20 mouse cellular contexts compared by ENCODE assay signal in the genomic region with DNA sequence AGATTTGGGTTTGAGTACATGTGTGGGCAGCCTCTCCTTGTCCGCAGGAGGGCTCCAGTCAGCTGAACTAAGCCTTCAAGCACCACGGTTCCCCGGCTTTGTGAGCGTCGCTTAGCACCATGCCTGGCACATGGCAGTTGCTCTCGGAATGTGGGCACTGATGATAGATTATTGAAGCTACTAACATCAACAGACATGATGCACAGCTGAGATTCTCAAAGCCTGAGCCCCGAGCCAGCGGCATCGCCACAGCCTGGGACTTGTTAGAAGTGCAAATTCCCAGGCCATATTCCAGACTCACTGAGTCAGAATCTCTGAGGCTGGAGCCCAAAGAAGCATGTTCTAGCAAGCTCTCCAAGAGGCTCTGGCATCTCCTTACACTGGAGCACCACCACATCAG.
A peak's percentile ranks its signal among the peaks of the same experiment; 100 is the strongest.
DNase-seq lines count a peak whose midpoint lies in the region; ATAC-seq lines count a peak whose summit lies in the region.
"Had no signal": no experiment of that assay in that cellular context is flagged by ENCODE, and none has a peak within 500 bp of the region (broad histone marks: within the 10 kb centered on the region; RNA-seq: fewer than 3 reads in every experiment).

No protein-coding gene starts in this region.

- intact Hi-C loops in left cerebral cortex, postnatal 14 days (cut with DNase I): no loop called here
- intact Hi-C loops in left cerebral cortex, postnatal 4 days (cut with DNase I): no loop called here

- H3K36me3 ChIP-seq in forebrain, embryonic 10.5 days (replicated peaks): no peaks in the 10 kb centered on the region
- H3K36me3 ChIP-seq in forebrain, embryonic 16.5 days (ENCODE audit: control insufficient read depth, insufficient read depth): no peaks in the 10 kb centered on the region
- H3K36me3 ChIP-seq in midbrain, embryonic 14.5 days (ENCODE audit: control insufficient read depth, insufficient read depth, low read length): no peaks in the 10 kb centered on the region
- H3K36me3 ChIP-seq: embryonic facial prominence, embryonic 13.5 days; heart, embryonic 15.5 days; liver, embryonic 12.5 days; neural tube, embryonic 13.5 days had no signal

- H3K4me3 ChIP-seq in forebrain, embryonic 10.5 days: no peak overlapping the region
- H3K4me3 ChIP-seq in forebrain, embryonic 16.5 days (replicated peaks; ENCODE audit: low read length): no peak overlapping the region
- no peak overlapping the region for H3K4me3 ChIP-seq in midbrain, embryonic 14.5 days (replicated peaks; ENCODE audit: low read depth, low read length)
- H3K4me3 ChIP-seq: embryonic facial prominence, embryonic 13.5 days; heart, adult 2 months; heart, embryonic 15.5 days; liver, embryonic 12.5 days; neural tube, embryonic 13.5 days had no signal

- peak overlapping the region; percentile 72; the same call in 1 of the 2 replicates for H3K27ac ChIP-seq in forebrain, embryonic 10.5 days
- H3K27ac ChIP-seq in forebrain, embryonic 16.5 days (ENCODE audit: low read length): no peak overlapping the region; the same call in 1 of the 2 replicates
- H3K27ac ChIP-seq in midbrain, embryonic 14.5 days (replicated peaks; ENCODE audit: low read depth, low read length): peak overlapping the region; percentile 82
- H3K27ac ChIP-seq: embryonic facial prominence, embryonic 13.5 days; heart, adult 2 months; heart, embryonic 15.5 days; kidney, postnatal 0 days; liver, embryonic 12.5 days; macrophage had no signal

- no peaks in the 10 kb centered on the region for H3K9me3 ChIP-seq in forebrain, embryonic 10.5 days
- H3K9me3 ChIP-seq in forebrain, embryonic 16.5 days (ENCODE audit: control insufficient read depth, low read length): no peaks in the 10 kb centered on the region
- no peaks in the 10 kb centered on the region for H3K9me3 ChIP-seq in midbrain, embryonic 14.5 days (ENCODE audit: control insufficient read depth, low read length)
- H3K9me3 ChIP-seq: embryonic facial prominence, embryonic 13.5 days; heart, embryonic 15.5 days; liver, embryonic 12.5 days; neural tube, embryonic 13.5 days had no signal

- no peak overlapping the region for H3K4me2 ChIP-seq in forebrain, embryonic 16.5 days (ENCODE audit: low read length)
- H3K4me2 ChIP-seq in midbrain, embryonic 14.5 days (ENCODE audit: low read length): no peak overlapping the region
- H3K4me2 ChIP-seq: embryonic facial prominence, embryonic 13.5 days; heart, embryonic 15.5 days; liver, embryonic 12.5 days; lung, embryonic 14.5 days; neural tube, embryonic 13.5 days had no signal

- peaks cover 30% of the 10 kb centered on the region for H3K4me1 ChIP-seq in forebrain, embryonic 10.5 days
- peaks cover 14% of the 10 kb centered on the region for H3K4me1 ChIP-seq in forebrain, embryonic 16.5 days (replicated peaks; ENCODE audit: control insufficient read depth, insufficient read depth, low read length)
- peaks cover 24% of the 10 kb centered on the region for H3K4me1 ChIP-seq in midbrain, embryonic 14.5 days (ENCODE audit: control insufficient read depth, insufficient read depth, low read length)
- H3K4me1 ChIP-seq: heart, embryonic 15.5 days; liver, embryonic 12.5 days had no signal

- no peaks in the 10 kb centered on the region for H3K27me3 ChIP-seq in forebrain, embryonic 10.5 days (ENCODE audit: poor library complexity, severe bottlenecking)
- no peaks in the 10 kb centered on the region for H3K27me3 ChIP-seq in forebrain, embryonic 16.5 days (replicated peaks; ENCODE audit: control insufficient read depth, insufficient read depth, low read length)
- no peaks in the 10 kb centered on the region for H3K27me3 ChIP-seq in midbrain, embryonic 14.5 days (ENCODE audit: control insufficient read depth, insufficient read depth, low read length)
- H3K27me3 ChIP-seq: embryonic facial prominence, embryonic 13.5 days; heart, embryonic 15.5 days; liver, embryonic 12.5 days; neural tube, embryonic 13.5 days had no signal

- WGBS in forebrain, embryonic 10.5 days: 88% methylated on average over 9 of the region's 9 CpGs
- WGBS in forebrain, embryonic 16.5 days: 63% methylated on average over 9 of the region's 9 CpGs
- WGBS in midbrain, embryonic 14.5 days: 82% methylated on average over 9 of the region's 9 CpGs

- peak; percentile 12 to 26 for DNase-seq in left cerebral cortex, postnatal 14 days (ENCODE audit: low spot score in 2 of 2)
- no peak for DNase-seq in left cerebral cortex, postnatal 4 days
- DNase-seq in forebrain, embryonic 10.5 days (ENCODE audit: extremely low spot score, low spot score): no peak
- no peak for DNase-seq in midbrain, embryonic 14.5 days
- DNase-seq in urinary bladder, postnatal 10 days (ENCODE audit: low spot score): no peak
- DNase-seq in urinary bladder, adult 18-20 months (ENCODE audit: low spot score in 2 of 2): no peak
- no peak for DNase-seq in spleen, adult 18-20 months
- DNase-seq: adrenal gland, postnatal 36 days; cerebellum, adult 9-10 months; heart, adult 2 months; kidney, adult 11 months; lung, embryonic 14.5 days; right cerebral cortex, postnatal 4 days had no signal

- peak; percentile 33 for ATAC-seq in forebrain, embryonic 16.5 days
- no peak for ATAC-seq in midbrain, embryonic 14.5 days (ENCODE audit: low FRiP score, low TSS enrichment)
- ATAC-seq: liver, embryonic 12.5 days had no signal

- H3K9ac ChIP-seq in forebrain, embryonic 16.5 days (replicated peaks; ENCODE audit: low read depth, low read length): no peak overlapping the region
- H3K9ac ChIP-seq in midbrain, embryonic 14.5 days (replicated peaks; ENCODE audit: low read length): no peak overlapping the region
- H3K9ac ChIP-seq: embryonic facial prominence, embryonic 13.5 days; heart, embryonic 15.5 days; liver, embryonic 12.5 days; lung, embryonic 14.5 days; neural tube, embryonic 13.5 days had no signal

Comparison
In these comparisons a context has a peak if more than half of its experiments do, and no peak if none do; other contexts are left out.
1. DNase-seq: peak in left cerebral cortex, postnatal 14 days (2 of 2); none in left cerebral cortex, postnatal 4 days (single experiment), forebrain, embryonic 10.5 days (single experiment), midbrain, embryonic 14.5 days (single experiment), urinary bladder, postnatal 10 days (single experiment), urinary bladder, adult 18-20 months (0 of 2) and spleen, adult 18-20 months (0 of 2).